Mouse (Mus musculus) E14TG2a.4 (cell line): ENCODE data around the gene Dnah7c.
"Not testable (repeated sequence)": the region's sequence is repeated elsewhere in the genome, so short reads cannot be mapped to it uniquely, and the experiment has no call there.

Experiments used
- CTCF ChIP-seq: conservative IDR thresholded peaks from 2 replicates; pipeline ENCODE4 v1.5.1; 2014; ENCODE audit warnings: low read length
- POU5F1 ChIP-seq: IDR thresholded peaks from 2 replicates; pipeline ENCODE4 v1.6.1; 2014; ENCODE audit warnings: low read length, borderline replicate concordance

DNA sequence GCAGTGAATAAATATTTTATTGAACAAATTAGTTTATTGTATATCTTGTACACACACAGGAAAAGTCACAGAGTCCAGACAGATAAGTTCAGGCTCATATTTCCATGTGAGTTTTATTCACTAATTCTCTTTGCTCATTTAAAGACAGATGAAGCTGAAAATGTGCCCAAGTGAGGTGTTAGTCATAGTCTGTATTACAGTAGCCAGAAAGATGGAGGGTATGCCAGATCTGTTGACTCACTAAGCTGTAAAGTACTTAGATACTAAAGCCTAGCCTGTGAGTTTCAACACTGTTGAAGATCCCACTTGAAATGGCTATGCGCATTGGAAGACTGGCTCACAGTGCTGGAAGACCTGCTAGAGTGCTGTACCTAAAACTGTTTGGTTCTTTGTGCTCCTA is 171.0 kb downstream of the Dnah7c start:
- TF ChIP-seq CTCF, POU5F1: not testable (repeated sequence)
